8 mouse cellular contexts compared by ENCODE assay signal in the genomic region with DNA sequence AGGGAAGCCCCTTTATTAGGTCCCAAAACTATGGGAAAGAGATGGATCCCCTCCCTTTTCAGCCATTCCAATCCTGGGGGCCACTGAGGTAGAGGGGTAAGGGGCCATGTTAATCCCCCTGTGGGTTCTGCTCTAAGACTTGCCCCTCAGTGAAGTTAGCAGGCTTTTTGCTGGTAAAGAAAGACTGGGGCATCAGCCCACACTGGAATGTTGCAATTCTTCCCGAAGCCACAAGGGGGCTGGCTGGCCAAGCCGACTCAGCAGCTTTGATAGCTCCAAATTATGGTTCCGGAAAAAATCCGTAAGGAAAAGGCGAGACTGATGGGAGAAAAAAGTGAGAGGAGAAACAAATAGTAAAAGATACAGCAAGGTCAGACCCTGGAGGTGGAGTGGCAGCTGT. TPM values are rescaled to one million over a fixed set of nuclear protein-coding genes. Genes with fewer than 3 reads are reported as not detected.
A peak's percentile ranks its signal among the peaks of the same experiment; 100 is the strongest.
DNase-seq lines count a peak whose midpoint lies in the region; ATAC-seq lines count a peak whose summit lies in the region.

No protein-coding gene starts in this region.

- no peaks in the 10 kb centered on the region for H3K27me3 ChIP-seq in liver, embryonic 11.5 days (replicated peaks; ENCODE audit: control insufficient read depth, insufficient read depth, low read length)
- no peaks in the 10 kb centered on the region for H3K27me3 ChIP-seq in embryonic facial prominence, embryonic 10.5 days (replicated peaks; ENCODE audit: low read depth, poor library complexity, severe bottlenecking)
- no peaks in the 10 kb centered on the region for H3K27me3 ChIP-seq in midbrain, embryonic 13.5 days

- DNase-seq in liver, result peak; percentile 60
- DNase-seq in liver, embryonic 11.5 days (ENCODE audit: low spot score), result no peak
- DNase-seq in ZHBTc4 (ENCODE audit: low read depth, low spot score), result peak; percentile 69
- DNase-seq in embryonic facial prominence, embryonic 10.5 days (ENCODE audit: low spot score), result peak; percentile 66
- DNase-seq in heart, postnatal 4 days, result peak; percentile 79
- DNase-seq in layer of hippocampus, postnatal 25 days (ENCODE audit: extremely low spot score in 1 of 2, low spot score in 1 of 2), result peak; percentile 62 to 76
- DNase-seq in thymus, postnatal 14 days, result peak; percentile 62

- H3K9me3 ChIP-seq in liver, embryonic 11.5 days (ENCODE audit: control insufficient read depth, low read length), result no peaks in the 10 kb centered on the region
- no peaks in the 10 kb centered on the region for H3K9me3 ChIP-seq in embryonic facial prominence, embryonic 10.5 days
- no peaks in the 10 kb centered on the region for H3K9me3 ChIP-seq in midbrain, embryonic 13.5 days

- WGBS in liver, embryonic 11.5 days, result 43% methylated on average over 5 of the region's 5 CpGs
- WGBS in embryonic facial prominence, embryonic 10.5 days, result 41% methylated on average over 5 of the region's 5 CpGs
- 33% methylated on average over 5 of the region's 5 CpGs for WGBS in midbrain, embryonic 13.5 days

- no peak overlapping the region for H3K4me3 ChIP-seq in liver, embryonic 11.5 days (ENCODE audit: low read depth, low read length)
- no peak overlapping the region for H3K4me3 ChIP-seq in embryonic facial prominence, embryonic 10.5 days
- H3K4me3 ChIP-seq in midbrain, embryonic 13.5 days (replicated peaks), result no peak overlapping the region

- H3K36me3 ChIP-seq in liver, embryonic 11.5 days (ENCODE audit: control insufficient read depth, insufficient read depth, low read length), result peaks cover 64% of the 10 kb centered on the region
- peaks cover 100% of the 10 kb centered on the region for H3K36me3 ChIP-seq in embryonic facial prominence, embryonic 10.5 days (replicated peaks)
- peaks cover 96% of the 10 kb centered on the region for H3K36me3 ChIP-seq in midbrain, embryonic 13.5 days

- H3K4me1 ChIP-seq in liver, embryonic 11.5 days (replicated peaks; ENCODE audit: control insufficient read depth, insufficient read depth, low read length), result peaks cover 18% of the 10 kb centered on the region
- no peaks in the 10 kb centered on the region for H3K4me1 ChIP-seq in embryonic facial prominence, embryonic 10.5 days
- H3K4me1 ChIP-seq in midbrain, embryonic 13.5 days (replicated peaks), result no peaks in the 10 kb centered on the region

- ATAC-seq in liver, embryonic 11.5 days (replicated peaks; ENCODE audit: low FRiP score), result no peak
- ATAC-seq in midbrain, embryonic 13.5 days, result peak; percentile 51; the same call in 1 of the 2 replicates

- no peak overlapping the region for H3K9ac ChIP-seq in liver, embryonic 11.5 days (ENCODE audit: low read depth, low read length)
- no peak overlapping the region for H3K9ac ChIP-seq in midbrain, embryonic 13.5 days (replicated peaks)

- H3K27ac ChIP-seq in liver, embryonic 11.5 days (ENCODE audit: low read depth, low read length), result no peak overlapping the region
- H3K27ac ChIP-seq in embryonic facial prominence, embryonic 10.5 days (replicated peaks), result no peak overlapping the region
- no peak overlapping the region for H3K27ac ChIP-seq in midbrain, embryonic 13.5 days

- H3K4me2 ChIP-seq in liver, embryonic 11.5 days, result no peak overlapping the region
- no peak overlapping the region for H3K4me2 ChIP-seq in midbrain, embryonic 13.5 days (replicated peaks)

RNA-seq across cellular contexts. Expression of gene Ndst2, which starts 10.3 kb away (rescaled TPM):
- 32.6 and 34.5 TPM in 2 replicates for polyA plus RNA-seq in liver, embryonic 11.5 days (2014; fragmentation: Nextera tagmentation; extraction: Ambion mirVana)
- 24.4 and 25.6 TPM in 2 replicates for polyA plus RNA-seq in embryonic facial prominence, embryonic 10.5 days (2016; fragmentation: Nextera tagmentation; extraction: Ambion mirVana)
- total RNA-seq in heart, postnatal 4 days (2021), result 10 to 100 TPM; 18.2 to 18.3 TPM
- total RNA-seq in layer of hippocampus, postnatal 25 days (2021), result 10 to 100 TPM; 15.3 to 19.3 TPM
- polyA plus RNA-seq in midbrain, embryonic 13.5 days (2015; fragmentation: Nextera tagmentation; extraction: Ambion mirVana), result 16.8 and 19.7 TPM in 2 replicates

RNA-seq across cellular contexts. Expression of gene Zswim8, which starts 16.7 kb away (rescaled TPM):
- polyA plus RNA-seq in liver, embryonic 11.5 days (2014; fragmentation: Nextera tagmentation; extraction: Ambion mirVana), result 12.0 and 17.2 TPM in 2 replicates
- polyA plus RNA-seq in embryonic facial prominence, embryonic 10.5 days (2016; fragmentation: Nextera tagmentation; extraction: Ambion mirVana), result 34.2 and 36.3 TPM in 2 replicates
- total RNA-seq in heart, postnatal 4 days (2021), result 10 to 100 TPM; 81.7 to 83.6 TPM
- 100 to 1,000 TPM; 151 to 180 TPM for total RNA-seq in layer of hippocampus, postnatal 25 days (2021)
- 46.5 and 57.7 TPM in 2 replicates for polyA plus RNA-seq in midbrain, embryonic 13.5 days (2015; fragmentation: Nextera tagmentation; extraction: Ambion mirVana)

RNA-seq across cellular contexts. Expression of gene Chchd1, which starts 21.2 kb away (rescaled TPM):
- 247 and 250 TPM in 2 replicates for polyA plus RNA-seq in liver, embryonic 11.5 days (2014; fragmentation: Nextera tagmentation; extraction: Ambion mirVana)
- polyA plus RNA-seq in embryonic facial prominence, embryonic 10.5 days (2016; fragmentation: Nextera tagmentation; extraction: Ambion mirVana), result 253 and 263 TPM in 2 replicates
- total RNA-seq in heart, postnatal 4 days (2021), result 100 to 1,000 TPM in 1 of 2 experiments, 10 to 100 TPM in 1; 87.0 to 104 TPM
- total RNA-seq in layer of hippocampus, postnatal 25 days (2021), result 10 to 100 TPM; 47.3 to 50.3 TPM
- polyA plus RNA-seq in midbrain, embryonic 13.5 days (2015; fragmentation: Nextera tagmentation; extraction: Ambion mirVana), result 209 and 213 TPM in 2 replicates

RNA-seq across cellular contexts. Expression of gene Fut11, which starts 29.3 kb away (rescaled TPM):
- polyA plus RNA-seq in liver, embryonic 11.5 days (2014; fragmentation: Nextera tagmentation; extraction: Ambion mirVana), result 14.2 and 14.9 TPM in 2 replicates
- 20.2 and 20.9 TPM in 2 replicates for polyA plus RNA-seq in embryonic facial prominence, embryonic 10.5 days (2016; fragmentation: Nextera tagmentation; extraction: Ambion mirVana)
- 10 to 100 TPM; 11.4 to 11.8 TPM for total RNA-seq in heart, postnatal 4 days (2021)
- total RNA-seq in layer of hippocampus, postnatal 25 days (2021), result 10 to 100 TPM; 15.6 to 16.0 TPM
- 22.7 and 26.0 TPM in 2 replicates for polyA plus RNA-seq in midbrain, embryonic 13.5 days (2015; fragmentation: Nextera tagmentation; extraction: Ambion mirVana)

RNA-seq across cellular contexts. Expression of gene Sec24c, which starts 49.9 kb away (rescaled TPM):
- polyA plus RNA-seq in liver, embryonic 11.5 days (2014; fragmentation: Nextera tagmentation; extraction: Ambion mirVana), result 85.5 and 99.0 TPM in 2 replicates
- 117 and 120 TPM in 2 replicates for polyA plus RNA-seq in embryonic facial prominence, embryonic 10.5 days (2016; fragmentation: Nextera tagmentation; extraction: Ambion mirVana)
- total RNA-seq in heart, postnatal 4 days (2021), result 100 to 1,000 TPM in 1 of 2 experiments, 10 to 100 TPM in 1; 96.3 to 110 TPM
- total RNA-seq in layer of hippocampus, postnatal 25 days (2021), result 100 to 1,000 TPM in 1 of 2 experiments, 10 to 100 TPM in 1; 99.6 to 110 TPM
- polyA plus RNA-seq in midbrain, embryonic 13.5 days (2015; fragmentation: Nextera tagmentation; extraction: Ambion mirVana), result 88.4 and 96.7 TPM in 2 replicates
